Mouse (Mus musculus): ENCODE data around the gene Eci1.

Gene Eci1

DNA sequence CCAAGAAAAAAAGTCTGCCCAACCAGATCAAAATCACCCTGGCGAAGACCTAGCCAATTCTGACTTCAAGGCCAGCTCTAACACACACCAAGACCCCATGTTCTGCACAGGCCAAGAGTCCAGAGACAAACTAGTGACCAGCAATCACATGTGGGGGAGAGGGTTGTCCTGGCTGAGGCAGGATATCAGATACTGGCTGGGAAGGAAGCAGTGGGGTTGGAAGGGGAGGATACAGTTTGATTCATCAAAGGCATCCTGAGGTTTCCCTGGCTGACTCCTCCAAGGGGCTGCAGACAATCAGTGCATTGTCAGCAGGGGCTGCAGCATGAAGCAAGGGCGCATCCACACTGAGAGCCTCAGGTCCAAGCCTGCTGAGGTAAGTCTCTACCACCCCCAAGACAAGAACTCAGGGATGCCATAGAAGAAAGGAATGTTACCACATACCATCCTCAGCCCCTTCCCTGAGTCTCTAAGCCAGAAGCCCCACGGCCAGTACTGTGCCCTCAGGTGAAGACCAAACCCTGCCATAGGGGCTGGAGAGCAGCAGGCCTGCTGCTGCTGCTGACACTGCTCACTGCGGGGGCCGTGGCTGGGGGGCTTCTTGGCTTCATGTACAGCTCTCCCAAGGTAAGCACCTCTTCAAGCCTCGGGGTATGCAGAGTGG lies 47.3 kb downstream of the Eci1 start, which contains the start of gene Bricd5:
Bricd5 (plus strand) TSS at position 273 of the 664 bp plus-strand sequence.
- DNase-seq (ENCODE audit: low spot score), result no peak

DNA sequence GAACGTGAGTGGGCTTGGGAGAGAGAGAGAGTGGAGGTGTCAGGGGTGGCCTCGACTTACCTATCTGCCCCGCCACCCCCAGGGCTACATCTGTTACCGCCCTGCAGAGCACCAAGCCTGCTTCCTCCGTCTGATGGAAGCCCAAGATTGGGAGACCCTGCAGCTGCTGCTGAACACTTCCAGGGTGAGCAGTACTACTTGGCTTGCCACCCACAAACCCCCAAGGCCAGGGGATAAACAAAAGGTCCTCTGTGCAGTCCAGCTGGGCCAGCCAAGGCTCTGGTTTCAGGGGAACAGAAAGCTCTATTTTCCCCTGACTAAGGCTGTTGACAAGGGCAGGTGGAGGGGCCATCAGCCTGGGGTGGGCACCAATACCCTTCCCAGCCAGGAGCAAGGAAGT lies 48.1 kb downstream of the Eci1 start:
- peak; percentile 72 for DNase-seq (ENCODE audit: low spot score)

DNA sequence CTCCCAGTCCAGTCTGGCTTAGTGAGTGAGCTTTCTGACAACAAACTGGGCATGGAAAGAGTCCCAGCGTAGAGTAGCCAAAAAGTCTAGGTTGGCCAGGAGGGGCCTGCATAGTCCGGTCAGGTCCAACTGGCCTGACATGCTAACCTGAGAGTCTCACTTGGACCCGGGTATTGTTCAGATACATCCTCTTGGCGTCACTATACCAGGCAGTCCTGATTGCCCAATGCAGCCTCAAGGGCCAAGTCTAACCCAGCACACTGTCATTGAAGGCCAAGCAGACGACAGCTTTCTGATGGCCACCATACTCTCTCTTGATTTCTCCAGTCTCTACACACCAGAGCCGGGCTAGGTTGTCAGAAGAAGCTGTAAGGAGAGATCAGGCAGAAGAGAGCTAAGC lies 49.1 kb downstream of the Eci1 start:
- DNase-seq (ENCODE audit: low spot score), result no peak

DNA sequence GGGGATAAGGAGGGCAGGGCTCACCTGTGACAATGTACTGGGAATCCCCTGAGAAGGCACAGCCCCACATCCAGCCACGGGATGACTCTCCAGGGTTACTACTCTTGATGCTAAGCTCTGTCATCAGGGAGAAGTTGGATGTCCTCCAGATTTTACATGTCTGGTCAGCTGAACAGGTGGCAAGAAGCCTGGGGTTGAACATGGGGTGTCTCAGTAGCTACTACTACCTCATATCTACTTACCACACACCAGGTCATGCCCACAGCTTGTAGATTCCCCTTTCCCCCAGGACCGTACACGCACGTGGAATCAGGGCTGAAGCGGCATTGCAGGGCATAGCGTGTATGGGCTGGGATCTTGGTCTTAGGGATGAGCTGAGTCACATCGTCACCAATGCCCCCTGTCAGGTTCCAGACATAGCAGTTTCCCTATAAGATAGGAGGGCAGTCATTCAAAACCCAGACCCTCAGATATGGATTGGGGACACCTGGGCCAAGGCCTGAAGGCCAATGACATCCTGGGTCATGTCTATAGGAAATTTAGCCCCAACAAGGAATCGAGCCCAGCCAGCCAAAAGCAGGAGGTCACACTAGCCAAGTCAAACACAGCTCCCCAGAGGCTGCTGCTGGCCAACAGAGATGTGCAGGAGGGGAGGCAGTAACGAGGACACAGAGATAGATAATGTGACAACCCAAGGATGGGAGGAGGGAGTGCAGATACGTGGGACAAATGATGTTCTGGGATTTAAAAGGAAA lies 49.8 kb downstream of the Eci1 start:
- no peak for DNase-seq (ENCODE audit: low spot score)

DNA sequence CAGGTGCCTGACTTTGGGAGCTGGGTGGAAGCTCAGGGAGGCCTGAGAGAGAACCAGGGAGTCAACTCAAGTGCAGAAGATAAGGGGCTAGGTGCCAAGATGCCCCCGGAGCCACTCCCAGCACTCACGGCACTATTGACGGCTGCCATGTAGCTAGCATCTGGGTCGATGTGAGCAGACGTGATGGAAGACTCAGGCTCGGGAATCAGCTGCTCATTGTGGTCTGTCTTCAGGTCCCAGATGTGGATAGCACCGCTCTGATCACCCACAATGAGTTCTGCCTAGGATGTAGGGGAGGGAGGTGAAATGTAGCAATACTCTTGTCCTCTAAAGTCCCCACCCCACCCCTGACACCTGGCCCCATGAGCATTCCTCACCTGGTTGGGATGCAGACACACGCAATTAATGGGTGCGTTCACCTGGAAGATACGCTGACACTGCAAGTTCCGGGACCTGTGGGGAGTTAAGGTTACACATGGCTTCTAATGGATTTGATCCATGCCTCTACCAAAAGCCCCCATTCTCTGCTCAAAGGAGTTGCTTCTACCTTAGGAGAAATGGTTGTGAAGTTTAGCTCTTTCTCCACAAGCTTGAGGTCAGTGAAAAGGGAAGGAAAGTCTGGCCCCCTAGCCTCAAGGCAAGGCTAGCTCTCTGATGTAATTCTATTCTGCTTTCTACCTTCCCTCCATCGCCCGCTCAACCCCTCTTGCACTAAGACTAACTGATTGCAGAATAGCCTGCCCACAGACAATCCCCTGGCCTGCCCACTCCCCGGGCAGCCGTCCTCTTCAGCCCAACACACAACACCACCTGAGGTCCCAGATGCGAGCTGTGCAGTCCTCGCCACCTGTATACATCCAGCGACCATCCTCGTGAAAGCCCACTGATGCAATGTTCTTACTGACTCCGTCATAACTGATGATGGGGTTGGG lies 50.9 kb downstream of the Eci1 start:
- DNase-seq (ENCODE audit: low spot score), result no peak

DNA sequence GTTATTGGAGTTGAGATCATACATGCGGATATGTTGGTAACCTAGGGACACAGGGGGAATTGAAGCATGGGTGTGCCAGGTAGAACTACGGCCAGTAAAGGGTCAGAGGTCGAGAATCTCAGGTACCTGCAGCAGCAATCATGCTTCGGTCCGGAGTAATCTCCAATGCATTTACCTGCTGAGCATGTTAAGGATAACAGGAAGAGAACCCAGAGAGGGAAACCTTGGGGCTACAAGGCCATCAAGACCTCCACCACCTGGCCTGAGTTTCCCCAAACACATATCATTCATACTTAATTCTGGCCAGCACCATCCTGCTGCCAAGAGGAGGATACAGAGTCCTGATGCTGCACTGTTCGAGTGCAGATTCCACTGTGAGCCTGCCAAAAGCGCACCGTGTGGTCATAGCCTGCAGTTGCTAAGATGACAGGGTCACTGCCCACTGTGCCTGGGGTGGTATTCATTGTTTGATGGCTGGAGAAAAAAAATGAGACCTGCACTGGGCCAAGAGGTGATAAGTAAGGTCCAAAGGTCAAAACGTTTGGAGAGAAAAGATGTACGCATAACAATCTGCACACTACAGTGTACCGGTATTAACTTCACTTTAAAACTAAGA lies 51.7 kb downstream of the Eci1 start:
- DNase-seq (ENCODE audit: low spot score), result no peak

DNA sequence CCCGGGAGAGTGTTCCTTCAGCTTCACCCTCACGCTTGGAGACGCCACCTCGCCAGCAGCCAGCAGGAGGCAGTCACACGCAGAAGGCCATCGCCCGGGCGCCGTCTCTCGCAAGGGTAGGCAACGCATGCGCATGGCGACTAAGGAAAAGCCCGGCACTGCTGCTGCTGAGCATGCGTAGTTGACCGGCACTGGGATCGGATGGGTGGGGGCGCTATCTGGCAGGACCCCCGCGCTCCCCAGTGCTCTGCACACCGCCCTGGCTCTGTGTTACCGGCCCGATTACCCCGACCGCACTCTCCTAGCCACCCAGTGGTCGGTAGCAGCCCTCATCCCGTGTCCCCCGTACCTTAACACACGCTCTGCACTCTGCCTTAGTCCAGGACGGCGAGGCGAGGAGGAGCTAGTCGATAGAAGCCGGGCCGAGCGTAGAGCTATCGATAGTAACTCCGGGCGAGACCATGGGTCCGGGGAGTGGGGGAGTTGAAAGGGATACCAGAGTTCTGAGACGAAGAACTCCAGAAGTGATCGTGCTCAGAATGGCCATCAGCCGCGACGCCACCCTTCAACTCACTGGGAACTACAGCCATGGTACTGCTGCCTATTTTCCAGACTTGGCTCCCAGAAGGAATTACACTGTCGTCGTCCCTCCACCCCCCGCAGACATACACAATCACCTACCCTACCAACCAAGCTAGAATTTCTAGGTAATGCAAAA lies 52.4 kb downstream of the Eci1 start, which contains the start of gene Mlst8:
Mlst8 (minus strand) TSS at position 416 of the 718 bp plus-strand sequence.
- DNase-seq (ENCODE audit: low spot score), result peak; percentile 98

DNA sequence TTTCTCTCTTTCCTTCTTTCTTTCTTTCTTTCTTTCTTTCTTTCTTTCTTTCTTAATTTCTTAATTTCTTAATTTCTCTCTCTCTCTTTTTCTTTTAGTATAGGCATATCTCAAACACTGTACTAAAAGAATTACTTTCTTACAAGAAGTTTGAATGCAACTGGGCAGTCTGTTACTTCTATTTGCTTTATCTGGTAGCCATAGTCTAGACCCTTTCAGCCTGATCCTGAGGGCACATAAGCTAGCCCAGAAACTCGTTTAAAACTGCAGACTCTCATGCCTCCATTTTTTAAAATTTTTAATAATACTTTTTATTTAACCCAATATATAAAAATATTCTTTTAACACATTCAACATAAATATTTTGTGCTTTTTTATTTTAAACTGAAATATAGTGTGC lies 53.0 kb downstream of the Eci1 start:
- DNase-seq (ENCODE audit: low spot score), result no peak

DNA sequence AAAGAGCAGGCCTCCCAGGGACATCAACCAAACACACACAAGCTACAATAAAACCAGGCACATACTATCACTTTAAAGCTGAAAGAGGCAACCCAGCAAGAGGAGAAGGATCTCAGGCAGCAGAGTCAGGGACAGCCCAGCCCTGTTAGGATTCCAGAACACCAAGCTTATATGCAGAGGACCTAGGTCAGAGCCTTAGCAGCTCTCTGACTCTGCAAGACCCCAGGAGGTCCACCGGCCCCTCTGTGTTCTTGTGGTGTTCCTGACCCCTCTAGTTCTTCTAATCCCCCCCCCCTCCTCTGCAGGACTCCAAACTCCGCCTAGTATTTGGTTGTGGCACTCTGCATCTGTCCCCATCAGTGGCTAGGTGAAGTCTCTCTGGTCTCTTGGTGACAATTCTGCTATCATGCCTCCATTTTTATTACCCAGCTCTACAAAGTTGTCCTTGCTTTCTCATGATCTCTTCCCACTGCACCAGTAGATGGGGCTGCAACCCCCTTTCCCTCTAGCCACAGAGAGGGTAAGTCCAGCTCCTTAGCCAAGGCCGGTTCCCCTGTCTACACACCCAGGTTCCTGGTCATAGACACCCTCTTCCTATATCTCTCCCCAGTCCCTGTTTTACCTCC lies 53.9 kb downstream of the Eci1 start:
- DNase-seq (ENCODE audit: low spot score), result no peak

DNA sequence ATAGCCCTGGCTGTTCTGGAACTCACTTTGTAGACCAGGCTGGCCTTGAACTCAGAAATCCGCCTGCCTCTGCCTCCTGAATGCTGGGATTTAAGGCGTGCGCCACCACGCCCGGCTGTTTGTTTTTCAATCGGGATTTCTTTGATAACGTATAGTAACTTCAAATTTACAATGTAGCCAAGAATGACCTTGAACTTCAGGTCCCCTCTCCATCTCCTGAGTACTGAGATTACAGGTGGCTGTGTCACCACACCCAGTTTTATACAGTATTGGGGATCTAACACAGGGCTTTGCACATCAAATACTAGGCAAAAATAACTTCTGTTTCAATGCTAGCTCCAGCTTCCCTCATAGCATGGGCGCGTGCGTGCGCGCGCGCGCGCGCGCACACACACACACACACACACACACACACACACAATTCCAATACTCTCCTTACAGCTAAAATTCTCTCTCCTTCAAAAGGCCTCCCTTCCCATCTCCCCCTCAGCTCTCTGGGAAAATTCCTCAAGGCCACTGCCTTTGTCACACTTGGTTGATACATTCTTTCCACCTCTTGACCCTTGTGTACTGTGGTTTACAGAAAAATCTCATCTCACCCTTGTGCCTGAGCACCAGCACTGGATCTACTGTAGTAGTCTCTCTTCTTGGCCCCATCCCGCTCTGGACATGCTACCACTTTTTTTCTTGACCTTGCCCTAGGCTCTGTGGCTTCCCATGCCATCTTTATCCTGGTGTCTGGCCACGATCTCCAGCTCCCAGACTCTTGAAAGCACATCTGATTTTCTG lies 54.8 kb downstream of the Eci1 start:
- DNase-seq (ENCODE audit: low spot score), result no peak

DNA sequence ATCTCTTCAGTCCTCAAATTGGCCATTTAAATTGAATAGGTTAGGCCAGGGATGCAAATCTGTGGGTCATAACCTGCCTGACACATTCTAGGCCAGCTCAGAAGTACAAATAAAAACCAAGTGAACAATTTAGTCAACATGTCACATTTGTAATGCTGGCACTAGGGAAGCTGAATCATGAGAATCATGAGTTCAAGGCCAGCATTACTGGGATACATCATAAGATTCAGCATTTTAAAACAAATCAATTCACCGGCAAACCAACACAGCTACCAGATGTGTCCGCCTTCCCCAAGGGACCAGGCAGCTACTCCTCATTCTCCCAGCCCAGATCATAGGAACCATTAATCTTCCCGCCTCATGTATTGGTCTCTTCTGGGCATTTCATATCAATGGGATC lies 57.1 kb downstream of the Eci1 start:
- no peak for DNase-seq (ENCODE audit: low spot score)

DNA sequence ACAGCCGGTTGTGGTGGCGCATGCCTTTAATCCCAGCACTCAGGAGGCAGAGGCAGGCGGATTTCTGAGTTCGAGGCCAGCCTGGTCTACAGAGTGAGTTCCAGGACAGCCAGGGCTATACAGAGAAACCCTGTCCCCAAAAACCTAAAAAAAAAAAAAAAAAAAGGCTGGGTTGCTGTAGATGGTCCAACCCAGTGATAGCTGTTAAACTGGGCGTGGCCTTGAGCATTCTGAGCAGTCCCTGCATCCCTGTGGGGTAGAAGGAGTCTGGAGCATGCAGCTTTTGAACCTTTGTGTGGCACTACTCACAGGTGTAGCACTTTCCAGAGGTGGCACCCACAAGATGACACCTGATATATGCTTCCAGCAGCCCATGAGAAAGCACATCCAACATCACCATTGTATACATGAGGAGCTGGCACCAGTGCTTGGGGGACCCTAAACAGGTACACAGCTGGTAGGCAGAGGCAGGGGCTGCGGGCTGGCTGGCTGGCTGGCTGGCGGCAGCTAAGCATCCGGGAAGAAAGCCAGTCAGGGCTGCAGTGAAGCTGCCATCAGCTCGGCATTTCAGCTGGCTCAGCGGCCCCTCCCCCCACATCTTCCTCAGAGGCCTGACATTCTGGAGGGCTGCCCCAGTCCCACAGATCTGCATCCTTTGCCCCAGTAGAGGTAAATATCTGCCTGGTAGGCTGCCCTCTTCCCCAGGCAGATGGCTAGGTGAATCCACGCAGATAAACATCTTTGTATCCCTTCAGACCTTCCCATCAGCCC lies 58.8 kb downstream of the Eci1 start:
- no peak for DNase-seq (ENCODE audit: low spot score)

DNA sequence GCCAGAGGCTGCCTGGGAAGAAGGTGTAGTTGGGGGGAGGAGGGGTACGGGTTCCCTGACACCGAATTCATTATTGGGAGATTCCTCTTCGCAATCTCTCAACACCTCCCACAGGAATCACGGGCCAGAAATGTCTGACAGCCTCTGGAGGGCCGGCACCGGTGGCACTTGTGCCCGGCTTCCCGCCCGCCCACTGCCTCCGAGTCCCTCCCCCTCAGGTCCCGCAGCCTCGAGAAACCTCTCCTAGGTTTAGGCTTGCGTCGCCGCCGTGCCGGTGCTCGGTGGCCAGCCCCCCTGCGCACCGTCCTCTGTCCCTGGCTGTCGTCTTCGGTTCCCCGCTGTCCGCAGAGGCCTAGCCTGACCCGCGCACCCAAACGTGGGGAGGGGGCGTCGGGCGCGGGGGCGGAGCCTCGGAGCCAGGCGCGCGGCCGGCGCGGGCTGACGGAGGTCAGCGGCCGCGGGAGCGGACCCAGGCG lies 61.8 kb downstream of the Eci1 start, which contains the start of gene Caskin1:
Caskin1 (plus strand) TSS at position 416 of the 476 bp plus-strand sequence.
- no peak for DNase-seq (ENCODE audit: low spot score)

DNA sequence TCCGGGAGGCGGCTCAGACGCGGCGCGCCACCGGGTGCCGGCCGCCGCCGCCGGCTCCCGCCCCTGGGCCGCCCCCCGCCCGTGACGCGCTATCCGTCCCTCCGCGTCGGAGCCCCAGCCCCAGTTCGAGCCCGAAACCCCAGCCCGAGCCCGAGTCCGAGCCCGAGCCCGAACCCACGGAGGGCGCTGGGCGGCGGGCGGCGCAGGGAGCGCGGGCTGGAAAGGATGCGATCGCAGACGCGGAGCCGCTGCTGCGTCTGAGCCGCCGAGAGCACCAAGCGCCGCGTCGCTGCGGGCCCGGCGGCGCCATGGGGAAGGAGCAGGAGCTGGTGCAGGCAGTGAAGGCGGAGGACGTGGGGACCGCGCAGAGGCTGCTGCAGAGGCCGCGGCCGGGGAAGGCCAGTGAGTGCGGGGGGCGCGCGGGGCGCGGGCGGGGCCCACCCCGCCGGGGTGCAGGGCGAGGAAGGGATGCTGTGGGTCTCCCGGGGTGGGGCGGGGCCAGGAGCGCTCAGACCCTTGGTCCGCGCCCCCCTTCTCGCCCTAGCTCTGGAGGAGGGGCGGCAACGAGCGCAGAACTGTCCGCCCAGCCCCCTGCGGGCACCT lies 62.3 kb downstream of the Eci1 start:
- no peak for DNase-seq (ENCODE audit: low spot score)
